Mouse (Mus musculus): ENCODE data around the gene Sacs. TPM values are rescaled to one million over a fixed set of nuclear protein-coding genes. Genes with fewer than 3 reads are reported as not detected.
"Not testable (repeated sequence)": the region's sequence is repeated elsewhere in the genome, so short reads cannot be mapped to it uniquely, and the experiment has no call there.

Gene Sacs
- polyA plus RNA-seq, 1 experiment from 2014 or later, result 1.1 TPM

DNA sequence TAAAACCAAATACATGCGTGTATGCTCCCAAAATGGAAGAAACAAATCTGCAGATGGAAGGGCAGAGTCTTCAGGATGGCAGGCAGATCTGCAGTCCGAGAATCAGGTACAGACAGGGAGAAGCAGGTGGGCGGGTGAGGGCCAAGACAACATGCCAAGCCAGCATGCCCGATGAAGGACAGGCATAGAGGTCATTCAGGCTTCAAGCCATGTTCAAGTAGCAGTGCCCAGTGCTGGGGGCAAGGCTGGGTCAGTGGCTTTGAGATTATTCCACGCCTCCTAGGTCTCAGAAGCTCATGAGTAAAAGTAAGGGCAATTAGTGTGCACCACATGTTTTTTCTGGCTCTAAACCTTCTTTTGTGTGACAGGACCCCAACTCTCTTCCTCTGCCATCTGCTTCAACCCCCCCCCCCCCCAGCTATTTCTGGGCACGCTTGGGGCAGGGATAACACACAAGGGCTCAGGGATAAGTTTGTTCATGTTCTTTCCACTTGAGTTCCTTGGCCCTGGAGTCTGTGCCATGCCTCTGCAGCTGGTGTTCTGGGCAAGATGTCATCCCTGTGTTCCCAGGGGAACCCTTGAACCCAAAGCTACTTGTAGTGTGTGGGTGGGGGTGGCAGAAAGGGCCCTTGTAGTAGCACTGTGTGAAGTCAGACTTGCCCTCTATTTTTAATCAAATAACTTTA, 16.8 kb downstream of the Sacs start:
- H3K27ac ChIP-seq (ENCODE audit: low read length), result no peak overlapping the region
- H3K4me1 ChIP-seq (ENCODE audit: control insufficient read depth, insufficient read depth, low read length), result no peaks in the 10 kb centered on the region
- no peaks in the 10 kb centered on the region for H3K36me3 ChIP-seq (ENCODE audit: control insufficient read depth, insufficient read depth, low read length)
- H3K27me3 ChIP-seq (replicated peaks; ENCODE audit: control insufficient read depth, insufficient read depth, low read length), result no peaks in the 10 kb centered on the region
- H3K4me2 ChIP-seq (ENCODE audit: low read depth, low read length), result no peak overlapping the region
- WGBS, result 79% methylated on average over 6 of the region's 6 CpGs
- no peak for ATAC-seq
- H3K9me3 ChIP-seq (ENCODE audit: control insufficient read depth, low read length), result no peaks in the 10 kb centered on the region
- no peak overlapping the region for H3K4me3 ChIP-seq (ENCODE audit: low read length)
- H3K9ac ChIP-seq (ENCODE audit: low read depth, low read length), result no peak overlapping the region

DNA sequence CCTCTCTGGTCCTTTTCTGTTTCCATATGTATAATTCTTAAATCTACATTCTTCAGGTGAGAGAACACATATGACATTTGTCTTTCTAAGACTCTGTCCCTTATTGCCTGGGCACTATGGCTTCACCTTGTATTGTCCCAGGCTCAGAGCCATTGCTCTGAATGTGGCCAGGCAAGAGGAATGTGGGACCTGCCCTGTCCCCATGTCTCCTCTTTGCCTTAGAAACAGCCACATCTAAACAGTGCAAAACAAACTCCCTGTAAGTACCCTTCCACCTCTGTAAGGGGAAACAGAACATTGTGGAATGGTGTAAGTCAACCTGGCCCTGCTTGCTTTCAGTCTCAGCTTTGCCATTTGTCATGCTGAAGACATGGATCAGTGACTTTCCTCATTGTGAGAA, 17.4 kb downstream of the Sacs start:
- ATAC-seq, result no peak
- no peaks in the 10 kb centered on the region for H3K36me3 ChIP-seq (ENCODE audit: control insufficient read depth, insufficient read depth, low read length)
- no peak overlapping the region for H3K9ac ChIP-seq (ENCODE audit: low read depth, low read length)
- H3K27ac ChIP-seq (ENCODE audit: low read length), result no peak overlapping the region
- no peak overlapping the region for H3K4me3 ChIP-seq (ENCODE audit: low read length)
- no peak overlapping the region for H3K4me2 ChIP-seq (ENCODE audit: low read depth, low read length)
- no peaks in the 10 kb centered on the region for H3K27me3 ChIP-seq (replicated peaks; ENCODE audit: control insufficient read depth, insufficient read depth, low read length)
- H3K9me3 ChIP-seq (ENCODE audit: control insufficient read depth, low read length), result no peaks in the 10 kb centered on the region
- no peaks in the 10 kb centered on the region for H3K4me1 ChIP-seq (ENCODE audit: control insufficient read depth, insufficient read depth, low read length)

DNA sequence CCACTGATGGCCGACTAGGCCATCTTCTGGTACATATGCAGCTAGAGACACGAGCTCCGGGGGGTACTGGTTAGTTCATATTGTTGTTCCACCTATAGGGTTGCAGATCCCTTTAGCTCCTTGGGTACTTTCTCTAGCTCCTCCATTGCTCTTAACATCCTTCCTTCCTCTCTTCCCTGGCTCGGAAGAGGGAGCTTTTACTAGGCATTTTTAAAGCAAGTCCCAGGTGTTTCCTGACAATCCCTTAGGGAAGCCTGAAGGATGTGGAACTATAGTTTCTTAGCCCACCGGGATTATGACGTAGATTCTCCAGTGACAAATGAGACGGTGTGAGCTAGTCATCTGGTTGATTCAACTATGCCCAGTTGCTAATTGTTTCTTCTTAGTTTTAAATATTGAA, 19.2 kb downstream of the Sacs start:
- H3K27ac ChIP-seq (ENCODE audit: low read length); H3K4me2 ChIP-seq (ENCODE audit: low read depth, low read length); H3K9ac ChIP-seq (ENCODE audit: low read depth, low read length); H3K4me3 ChIP-seq (ENCODE audit: low read length); H3K9me3 ChIP-seq (ENCODE audit: control insufficient read depth, low read length); H3K27me3 ChIP-seq (replicated peaks; ENCODE audit: control insufficient read depth, insufficient read depth, low read length); H3K36me3 ChIP-seq (ENCODE audit: control insufficient read depth, insufficient read depth, low read length); H3K4me1 ChIP-seq (ENCODE audit: control insufficient read depth, insufficient read depth, low read length); ATAC-seq: not testable (repeated sequence)
- 79% methylated on average over 4 of the region's 7 CpGs for WGBS

- H3K36me3 ChIP-seq (ENCODE audit: control insufficient read depth, insufficient read depth, low read length), result no peaks in the 10 kb centered on the region
- no peak overlapping the region for H3K4me3 ChIP-seq (ENCODE audit: low read length)
- H3K9me3 ChIP-seq (ENCODE audit: control insufficient read depth, low read length), result no peaks in the 10 kb centered on the region
- no peak; the same call in 1 of the 2 replicates for ATAC-seq
- no peak overlapping the region for H3K9ac ChIP-seq (ENCODE audit: low read depth, low read length)
- 68% methylated on average over 1 of the region's 1 CpGs for WGBS
- H3K4me1 ChIP-seq (ENCODE audit: control insufficient read depth, insufficient read depth, low read length), result peaks cover 3% of the 10 kb centered on the region
- H3K27me3 ChIP-seq (replicated peaks; ENCODE audit: control insufficient read depth, insufficient read depth, low read length), result no peaks in the 10 kb centered on the region
- H3K27ac ChIP-seq (ENCODE audit: low read length), result peak overlapping the region; percentile 28
- H3K4me2 ChIP-seq (ENCODE audit: low read depth, low read length), result no peak overlapping the region
Observed at GRCm38 (mm10) chr14:61160920-61161319, 22.7 kb downstream of the Sacs start.

DNA sequence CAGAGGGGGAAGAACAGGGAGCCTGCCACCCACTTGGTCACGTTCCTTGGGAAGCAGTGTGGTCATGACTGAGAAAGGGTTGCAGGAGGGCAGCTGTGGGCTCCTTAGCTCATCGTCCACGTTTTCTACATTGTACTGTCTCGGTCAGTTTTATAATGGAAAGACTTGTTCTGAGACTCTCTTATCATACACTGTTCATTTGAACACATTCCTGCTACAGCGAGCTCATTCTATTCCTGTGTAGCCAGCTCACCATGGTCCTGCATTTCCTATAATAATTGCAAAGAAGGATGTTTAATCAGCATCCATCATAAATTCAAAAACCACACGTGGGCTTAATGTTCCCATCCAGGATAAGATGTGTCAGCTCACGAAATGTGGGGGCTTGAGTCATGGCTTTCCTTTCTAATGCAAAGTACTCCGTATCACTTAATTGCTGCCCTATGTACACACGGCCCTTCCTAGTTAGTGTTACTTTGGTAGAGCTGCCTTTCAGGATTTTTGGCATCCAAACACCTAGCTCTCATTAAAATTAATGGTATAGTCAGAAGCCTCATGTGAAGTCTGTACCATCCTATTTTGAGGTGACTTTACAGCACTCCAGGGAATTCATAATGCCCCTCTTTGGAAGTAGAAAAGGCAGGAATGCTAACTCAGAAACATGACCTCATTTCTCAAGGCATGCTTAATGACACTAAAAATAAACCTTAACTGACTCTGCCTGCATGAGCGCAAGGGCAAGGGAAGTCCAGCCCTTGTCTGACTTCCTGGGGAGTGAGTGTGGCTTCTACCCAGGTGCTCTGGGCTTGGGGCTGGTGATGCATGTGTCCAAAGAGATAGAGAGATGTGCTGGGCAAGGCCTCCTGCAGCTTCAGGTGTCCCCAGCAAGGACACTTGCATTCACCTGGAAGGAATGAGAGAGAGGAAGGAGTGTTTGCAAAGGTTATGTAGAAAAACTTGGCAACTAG, 23.4 kb downstream of the Sacs start:
- H3K4me3 ChIP-seq (ENCODE audit: low read length), result no peak overlapping the region
- no peak overlapping the region for H3K4me2 ChIP-seq (ENCODE audit: low read depth, low read length)
- 53% methylated on average over 10 of the region's 10 CpGs for WGBS
- H3K9ac ChIP-seq (ENCODE audit: low read depth, low read length), result no peak overlapping the region
- no peaks in the 10 kb centered on the region for H3K27me3 ChIP-seq (replicated peaks; ENCODE audit: control insufficient read depth, insufficient read depth, low read length)
- H3K27ac ChIP-seq (ENCODE audit: low read length), result peak overlapping the region; percentile 28
- H3K4me1 ChIP-seq (ENCODE audit: control insufficient read depth, insufficient read depth, low read length), result peaks cover 3% of the 10 kb centered on the region
- ATAC-seq, result peak; percentile 48; the same call in 1 of the 2 replicates
- no peaks in the 10 kb centered on the region for H3K9me3 ChIP-seq (ENCODE audit: control insufficient read depth, low read length)
- H3K36me3 ChIP-seq (ENCODE audit: control insufficient read depth, insufficient read depth, low read length), result no peaks in the 10 kb centered on the region

- Histone ChIP-seq H3K4me2 (ENCODE audit: low read depth, low read length) (no peak overlapping the region), H3K27ac (ENCODE audit: low read length) (no peak overlapping the region), H3K9me3 (ENCODE audit: control insufficient read depth, low read length) (no peaks in the 10 kb centered on the region), H3K9ac (ENCODE audit: low read depth, low read length) (no peak overlapping the region), H3K4me3 (ENCODE audit: low read length) (no peak overlapping the region), H3K36me3 (ENCODE audit: control insufficient read depth, insufficient read depth, low read length) (no peaks in the 10 kb centered on the region), H3K4me1 (ENCODE audit: control insufficient read depth, insufficient read depth, low read length) (peaks cover 3% of the 10 kb centered on the region), H3K27me3 (replicated peaks; ENCODE audit: control insufficient read depth, insufficient read depth, low read length) (no peaks in the 10 kb centered on the region)
- 81% methylated on average over 3 of the region's 3 CpGs for WGBS
- ATAC-seq, result no peak
Observed at GRCm38 (mm10) chr14:61164461-61164860, 26.2 kb downstream of the Sacs start.

- 83% methylated on average over 9 of the region's 9 CpGs for WGBS
- H3K27ac ChIP-seq (ENCODE audit: low read length), result no peak overlapping the region
- H3K27me3 ChIP-seq (replicated peaks; ENCODE audit: control insufficient read depth, insufficient read depth, low read length), result no peaks in the 10 kb centered on the region
- H3K4me2 ChIP-seq (ENCODE audit: low read depth, low read length), result no peak overlapping the region
- H3K4me1 ChIP-seq (ENCODE audit: control insufficient read depth, insufficient read depth, low read length), result peaks cover 3% of the 10 kb centered on the region
- no peak for ATAC-seq
- H3K4me3 ChIP-seq (ENCODE audit: low read length), result no peak overlapping the region
- no peaks in the 10 kb centered on the region for H3K9me3 ChIP-seq (ENCODE audit: control insufficient read depth, low read length)
- H3K9ac ChIP-seq (ENCODE audit: low read depth, low read length), result no peak overlapping the region
- H3K36me3 ChIP-seq (ENCODE audit: control insufficient read depth, insufficient read depth, low read length), result no peaks in the 10 kb centered on the region
Observed at GRCm38 (mm10) chr14:61165929-61166328, 27.7 kb downstream of the Sacs start.

DNA sequence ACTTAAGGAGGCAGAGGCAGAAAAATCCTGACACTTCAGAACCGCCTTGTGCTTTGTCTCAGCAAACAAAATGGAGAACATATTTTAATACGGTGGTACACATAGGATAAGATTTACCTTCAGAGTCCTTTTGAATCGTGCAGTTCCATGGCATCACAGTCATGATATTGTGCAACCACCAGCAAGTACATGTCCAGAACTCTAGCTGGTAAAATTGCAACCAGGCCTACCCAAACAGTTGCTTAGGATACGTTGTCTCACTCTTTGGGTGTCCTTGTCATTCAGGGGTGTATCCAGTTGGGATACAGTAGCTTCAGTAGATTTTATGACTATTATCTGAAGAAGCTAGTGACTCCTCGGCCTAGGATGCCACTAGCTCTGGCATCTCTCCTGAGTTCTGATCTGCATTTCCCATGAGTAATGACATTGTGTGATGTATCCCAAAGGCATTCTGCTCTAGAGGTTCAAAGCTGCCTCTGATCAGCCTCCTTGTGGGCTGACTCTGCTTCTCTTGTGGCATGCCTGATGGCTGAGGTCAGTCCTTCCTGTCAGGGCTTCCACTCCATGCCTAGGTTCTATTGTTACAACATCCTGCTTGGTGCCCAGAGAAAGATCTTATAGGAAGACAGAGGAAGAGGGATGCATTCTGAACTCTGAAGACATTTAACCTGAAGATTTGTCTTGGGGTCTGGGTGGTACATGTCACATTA, 33.2 kb downstream of the Sacs start:
- Histone ChIP-seq H3K9ac (ENCODE audit: low read depth, low read length) (no peak overlapping the region), H3K27me3 (replicated peaks; ENCODE audit: control insufficient read depth, insufficient read depth, low read length) (no peaks in the 10 kb centered on the region), H3K27ac (ENCODE audit: low read length) (no peak overlapping the region), H3K4me1 (ENCODE audit: control insufficient read depth, insufficient read depth, low read length) (no peaks in the 10 kb centered on the region), H3K4me2 (ENCODE audit: low read depth, low read length) (no peak overlapping the region), H3K9me3 (ENCODE audit: control insufficient read depth, low read length) (no peaks in the 10 kb centered on the region), H3K4me3 (ENCODE audit: low read length) (no peak overlapping the region), H3K36me3 (ENCODE audit: control insufficient read depth, insufficient read depth, low read length) (no peaks in the 10 kb centered on the region)
- no peak for ATAC-seq
- 87% methylated on average over 5 of the region's 5 CpGs for WGBS

DNA sequence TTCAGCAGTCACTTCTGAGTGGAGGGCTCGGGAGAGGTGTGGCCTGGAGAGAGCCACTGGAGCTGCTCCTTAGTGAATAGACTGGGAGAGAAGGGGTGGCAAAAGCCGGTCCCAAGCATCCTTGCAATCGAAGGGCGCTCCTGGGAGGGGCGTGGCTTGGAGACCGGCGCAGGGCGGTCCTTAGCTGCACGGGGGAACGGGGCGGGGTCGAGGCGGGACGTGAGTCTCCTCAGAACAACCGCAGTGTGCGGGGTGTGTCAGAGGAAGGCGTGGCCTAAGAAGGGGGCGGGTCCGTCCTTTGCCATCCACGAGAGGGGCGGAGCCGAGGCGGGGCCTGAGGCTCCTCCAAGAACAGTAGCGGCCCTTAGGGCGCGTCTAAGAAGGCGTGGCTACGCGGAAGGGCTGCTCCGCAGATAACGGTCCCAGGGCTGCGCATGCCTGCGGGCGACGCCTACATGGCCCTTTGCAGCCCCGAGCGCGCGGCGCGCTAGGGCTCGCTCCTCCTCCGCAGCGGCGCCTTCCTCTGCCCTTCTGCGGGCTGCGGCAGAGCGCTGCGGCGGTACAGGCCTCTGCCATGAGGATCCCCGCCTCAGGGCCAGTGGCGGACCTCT, 34.4 kb downstream of the Sacs start:
- peak overlapping the region; percentile 90 for H3K4me2 ChIP-seq (ENCODE audit: low read depth, low read length)
- H3K27me3 ChIP-seq (replicated peaks; ENCODE audit: control insufficient read depth, insufficient read depth, low read length), result no peaks in the 10 kb centered on the region
- peak overlapping the region; percentile 71 for H3K9ac ChIP-seq (ENCODE audit: low read depth, low read length)
- H3K4me1 ChIP-seq (ENCODE audit: control insufficient read depth, insufficient read depth, low read length), result no peaks in the 10 kb centered on the region
- WGBS, result 0% methylated on average over 52 of the region's 52 CpGs
- peak; percentile 100 for ATAC-seq
- H3K27ac ChIP-seq (ENCODE audit: low read length), result peak overlapping the region; percentile 82
- H3K4me3 ChIP-seq (ENCODE audit: low read length), result peak overlapping the region; percentile 64
- no peaks in the 10 kb centered on the region for H3K9me3 ChIP-seq (ENCODE audit: control insufficient read depth, low read length)
- no peaks in the 10 kb centered on the region for H3K36me3 ChIP-seq (ENCODE audit: control insufficient read depth, insufficient read depth, low read length)

Data from intestine, embryonic 16.5 days (tissue).